Mouse (Mus musculus) NIH3T3 (cell line): ENCODE results near the gene Ptrh1.

Source experiments
- DNase-seq: peaks from one replicate; pipeline ENCODE4 v3.0.0-alpha.2; 2012; ENCODE audit warnings: low read depth

Gene Ptrh1

DNA sequence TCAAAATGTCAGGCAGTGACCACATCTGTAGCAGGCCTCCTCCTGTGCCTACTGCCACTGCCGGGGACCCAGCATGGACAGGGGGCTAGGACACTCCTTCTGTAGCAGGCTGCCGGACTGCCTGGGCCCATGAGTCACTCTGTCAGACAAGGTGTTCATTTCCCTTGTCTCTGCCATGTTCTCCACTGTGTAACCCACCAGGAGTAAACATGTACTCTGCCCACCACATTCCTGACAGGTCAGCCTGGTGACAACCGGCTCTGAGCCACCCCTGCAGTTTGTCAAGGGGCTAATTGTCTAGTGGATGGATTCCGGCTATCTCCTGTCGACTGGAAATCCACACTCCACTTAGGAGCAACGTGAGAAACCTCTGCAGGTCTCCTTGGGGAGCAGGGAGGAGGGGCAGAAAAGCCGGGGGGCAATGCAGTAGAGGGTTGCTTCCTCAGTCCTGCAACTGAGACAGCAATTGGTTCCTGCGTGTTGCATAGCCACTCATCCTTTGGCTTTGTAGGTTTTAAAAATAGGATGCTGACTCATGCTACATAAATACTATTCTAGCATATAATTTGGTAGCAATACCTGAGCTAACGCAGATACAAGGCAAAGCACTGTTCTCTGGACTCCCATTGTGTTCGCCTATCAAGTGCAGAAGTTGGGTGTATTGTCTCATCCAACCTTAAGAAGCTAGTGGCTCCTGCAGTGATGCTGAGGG lies 22.8 kb downstream of the Ptrh1 start:
- peak; percentile 21 for DNase-seq

DNA sequence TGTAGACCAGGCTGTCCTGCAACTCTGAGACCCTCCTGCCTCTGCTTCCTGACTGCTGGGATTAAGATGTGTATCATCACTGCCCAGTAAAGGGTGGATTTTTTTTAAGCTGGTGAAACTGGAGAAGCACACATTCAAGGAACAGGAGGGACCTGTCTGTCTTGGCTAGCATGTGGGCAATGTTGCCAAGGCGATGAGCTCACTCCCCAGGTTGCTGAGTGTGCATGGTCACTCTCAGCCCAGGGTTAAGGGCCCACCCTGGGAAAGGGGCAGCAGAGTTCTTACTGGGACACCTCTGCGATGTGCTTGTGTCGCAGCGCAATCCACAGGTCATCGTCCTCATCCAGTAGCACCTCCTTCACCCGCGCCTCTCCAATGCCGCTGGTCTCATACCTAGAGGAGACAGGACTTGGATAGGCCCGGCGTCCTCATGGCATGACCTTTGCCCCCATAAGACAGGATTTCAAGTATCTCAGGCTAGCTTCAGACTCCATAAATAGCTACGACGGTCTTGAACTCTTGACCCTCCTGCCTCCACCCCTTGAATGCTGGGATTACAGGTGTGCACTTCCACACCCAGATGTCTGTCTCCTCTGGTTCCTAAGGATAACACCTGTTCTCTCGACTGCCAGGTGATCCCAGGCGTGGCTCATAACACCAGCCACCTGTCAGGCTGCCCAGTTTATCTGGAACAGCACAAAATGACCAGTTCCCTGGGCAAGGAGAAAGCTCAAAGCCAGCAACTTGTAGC lies 33.4 kb downstream of the Ptrh1 start:
- no peak for DNase-seq

DNA sequence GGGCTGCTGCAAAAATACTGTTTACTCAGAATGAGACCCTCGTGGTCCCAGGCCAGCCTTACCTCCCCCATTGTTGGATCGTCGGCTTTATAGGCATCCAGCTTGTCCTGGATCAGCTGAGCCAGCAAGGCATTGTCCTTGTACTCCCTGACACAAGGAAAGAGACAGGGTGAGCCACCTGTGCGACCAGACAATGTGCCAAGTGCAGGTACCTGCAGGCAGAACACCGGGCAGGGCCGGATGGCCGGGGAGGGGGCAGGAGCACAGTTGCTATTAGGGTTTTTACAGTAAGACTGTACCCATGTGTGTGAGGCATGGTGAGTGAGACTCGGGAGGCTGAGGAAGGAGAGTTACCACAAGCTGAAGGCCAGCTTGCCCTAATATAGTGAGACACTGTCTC lies 36.4 kb downstream of the Ptrh1 start:
- no peak for DNase-seq

DNA sequence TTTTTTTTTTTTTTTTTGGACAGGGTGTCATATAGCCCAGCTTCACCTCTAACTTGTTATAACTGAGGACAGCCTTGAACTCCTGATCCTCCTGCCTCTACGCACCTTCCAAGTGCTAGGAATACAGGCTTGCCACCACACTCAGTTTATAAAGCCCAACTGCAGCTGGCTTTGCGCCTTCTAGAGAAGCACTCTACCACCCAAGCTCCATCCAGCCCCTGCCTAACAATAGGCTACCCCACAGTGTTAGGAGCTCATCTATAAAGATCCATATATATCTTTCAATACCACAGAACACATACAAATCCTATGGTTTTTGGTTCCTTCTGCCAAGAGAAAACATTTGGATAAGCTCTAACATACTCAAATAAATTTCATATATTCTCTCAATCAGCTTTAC lies 40.9 kb downstream of the Ptrh1 start:
- DNase-seq: no peak

DNA sequence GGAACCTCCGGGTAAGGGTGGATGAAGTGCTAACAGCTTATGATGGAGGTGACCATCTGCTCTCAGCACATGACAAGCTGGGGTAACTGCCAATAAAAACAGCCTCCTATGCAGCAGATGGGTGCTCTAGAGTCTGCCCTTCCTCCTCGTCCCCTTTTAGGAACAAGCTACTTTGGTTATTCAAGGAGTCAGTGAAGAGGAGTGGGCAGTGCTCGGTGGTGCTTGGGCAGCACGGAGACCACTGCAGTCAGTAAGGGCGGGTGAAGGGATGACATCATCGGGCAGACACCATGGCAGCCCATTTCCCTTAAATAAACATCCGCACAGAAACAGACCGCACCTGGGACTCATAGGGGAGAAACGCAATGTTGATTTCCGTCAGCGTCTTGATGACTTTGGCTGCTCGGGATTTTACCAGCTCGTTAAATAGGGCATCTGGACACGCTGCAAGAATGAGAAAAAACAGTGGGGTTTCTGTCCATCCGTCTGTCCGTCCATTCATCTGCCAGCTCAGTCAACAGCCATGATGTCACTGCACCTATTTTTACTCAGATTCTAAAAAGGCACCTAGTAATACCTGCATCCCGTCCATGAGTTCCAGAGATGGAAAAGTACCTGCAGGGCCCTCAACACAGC lies 41.5 kb downstream of the Ptrh1 start:
- peak; percentile 54 for DNase-seq

DNA sequence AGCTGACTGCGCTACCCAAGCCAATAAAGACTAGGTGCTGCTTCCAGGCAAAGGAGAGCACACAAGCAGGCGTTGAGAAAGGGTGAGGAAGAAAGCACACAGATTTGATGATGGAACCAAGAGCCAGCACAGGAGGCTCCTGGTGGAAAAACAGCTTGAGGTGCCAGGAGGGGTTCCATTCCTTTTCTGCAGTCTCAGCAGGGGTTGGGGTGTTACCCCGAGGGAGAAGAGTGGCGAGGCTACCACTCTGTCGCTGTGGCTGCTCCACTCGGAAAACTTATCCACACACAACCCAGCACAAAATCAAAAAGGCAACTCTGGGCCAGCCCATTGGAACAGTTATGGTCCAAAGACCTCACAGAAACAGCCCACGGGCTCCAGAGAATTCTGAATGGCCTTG lies 42.0 kb downstream of the Ptrh1 start:
- DNase-seq: no peak

DNA sequence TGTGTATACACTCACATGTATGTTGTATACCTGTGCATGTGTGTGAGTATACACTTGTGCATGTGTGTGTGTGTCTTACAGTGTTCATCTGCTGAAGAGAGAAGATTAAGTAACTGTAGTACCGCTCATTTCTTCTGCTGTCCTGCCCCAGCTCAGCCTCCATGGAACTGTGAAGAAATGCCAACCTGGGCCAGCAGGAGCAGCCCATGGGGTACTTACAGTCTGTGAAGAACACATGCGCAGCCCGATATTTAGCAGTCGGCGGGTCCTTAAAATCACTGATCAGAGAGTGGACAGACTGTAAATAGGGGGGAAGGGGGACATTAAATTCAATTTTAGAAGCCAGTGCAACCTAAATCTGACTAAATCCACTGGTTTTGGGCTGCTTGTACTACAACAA lies 42.6 kb downstream of the Ptrh1 start:
- DNase-seq: no peak

DNA sequence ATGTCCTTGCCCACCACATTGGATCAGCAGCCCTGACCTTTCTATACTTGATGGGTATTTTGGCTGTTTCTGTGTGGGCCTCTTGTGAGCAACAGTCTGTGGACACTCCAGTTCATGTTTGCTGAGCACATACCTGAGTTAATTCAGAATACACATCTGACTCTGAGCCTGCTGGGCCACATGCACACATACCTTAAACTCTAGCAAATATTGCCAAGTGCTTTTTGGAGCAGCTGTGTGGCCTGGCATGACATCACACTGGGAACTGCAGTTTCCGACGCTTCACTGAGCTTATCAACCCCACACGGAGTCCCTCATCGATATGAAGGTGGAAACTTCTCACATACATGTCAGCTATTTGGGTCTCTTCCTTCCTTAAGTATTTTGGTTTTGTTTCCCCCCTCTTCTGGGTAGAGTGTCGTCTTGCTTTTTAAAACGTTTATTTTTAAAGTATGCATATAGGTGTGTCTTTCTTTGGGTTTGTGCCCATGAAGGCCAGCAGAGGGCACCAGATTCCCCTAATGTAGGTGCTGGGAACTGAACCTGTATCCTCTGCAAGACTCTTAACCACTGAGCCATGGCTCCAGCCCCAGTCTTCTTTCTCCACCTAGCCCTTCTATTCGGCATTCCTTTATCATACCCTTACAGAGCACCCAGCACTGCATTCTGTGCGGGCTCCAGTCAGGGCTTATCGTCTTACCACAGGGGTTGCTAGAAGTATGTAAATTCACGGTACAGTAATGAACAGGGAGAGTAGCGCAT lies 45.6 kb downstream of the Ptrh1 start:
- DNase-seq: peak; percentile 71

DNA sequence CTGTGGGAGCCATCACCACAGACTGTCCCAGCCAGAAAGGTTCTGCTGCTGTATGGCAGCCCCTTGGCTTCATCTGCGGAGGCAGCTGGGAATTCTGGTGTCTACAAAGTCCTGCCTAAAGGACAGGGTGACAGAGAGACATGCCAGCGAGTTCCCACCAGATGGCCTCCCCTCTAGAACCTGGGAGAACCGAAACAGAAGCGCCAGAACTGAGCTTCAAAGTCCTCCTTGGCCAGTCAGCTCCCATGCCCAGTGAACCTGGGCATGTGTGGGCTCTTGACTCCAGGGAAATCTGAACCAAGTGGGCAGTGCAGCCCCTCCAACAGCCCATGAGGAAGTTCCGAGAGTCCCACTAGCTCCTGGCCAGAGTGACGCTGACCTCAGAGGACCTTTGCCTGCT lies 47.1 kb downstream of the Ptrh1 start:
- no peak for DNase-seq

DNA sequence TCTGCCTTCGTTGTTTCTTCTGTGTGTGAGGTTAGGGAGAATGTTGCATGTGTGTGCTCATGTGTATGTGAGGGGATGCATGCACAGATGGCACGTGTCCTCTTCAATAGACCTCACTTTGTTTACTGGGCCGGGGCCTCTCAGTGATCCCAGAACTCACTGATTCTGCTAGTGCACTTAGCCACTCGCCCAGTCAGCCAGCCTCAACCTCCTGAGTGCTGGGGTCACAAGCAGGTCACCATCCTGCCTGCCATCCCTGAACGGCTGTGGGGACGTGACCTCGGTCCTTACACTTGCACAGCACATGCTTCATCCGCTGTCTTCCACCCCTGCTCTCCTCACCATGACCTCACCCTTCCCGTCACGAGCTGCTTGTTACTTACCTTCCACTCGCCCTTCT lies 47.6 kb downstream of the Ptrh1 start:
- DNase-seq: no peak

DNA sequence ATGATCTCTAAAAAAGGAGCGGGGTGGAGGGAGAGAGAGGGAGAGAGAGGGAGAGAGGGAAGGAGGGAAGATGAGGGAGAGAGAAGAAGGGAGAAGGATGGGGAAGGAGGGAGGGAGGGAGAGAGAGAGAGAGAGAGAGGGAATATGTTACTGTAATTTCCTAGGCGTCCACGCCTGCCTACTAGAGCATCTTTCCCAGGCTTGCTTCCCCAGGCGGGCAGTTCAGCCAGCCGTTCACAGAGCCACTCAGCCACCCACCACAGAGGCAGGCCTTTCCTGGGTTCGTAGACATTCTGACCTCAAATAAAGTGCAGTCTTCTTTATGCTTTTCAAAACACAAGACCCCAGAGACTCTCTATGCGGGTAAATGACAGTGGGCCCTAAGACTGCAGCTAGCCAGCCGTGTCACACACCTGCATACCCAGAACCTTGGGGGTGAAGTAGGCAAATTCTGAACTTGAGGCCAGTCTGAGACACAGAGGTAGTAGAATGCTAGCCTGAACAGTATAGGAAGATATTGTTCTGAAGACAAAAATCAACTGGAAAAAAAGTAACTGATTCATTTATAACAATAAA lies 48.1 kb downstream of the Ptrh1 start:
- DNase-seq: no peak

DNA sequence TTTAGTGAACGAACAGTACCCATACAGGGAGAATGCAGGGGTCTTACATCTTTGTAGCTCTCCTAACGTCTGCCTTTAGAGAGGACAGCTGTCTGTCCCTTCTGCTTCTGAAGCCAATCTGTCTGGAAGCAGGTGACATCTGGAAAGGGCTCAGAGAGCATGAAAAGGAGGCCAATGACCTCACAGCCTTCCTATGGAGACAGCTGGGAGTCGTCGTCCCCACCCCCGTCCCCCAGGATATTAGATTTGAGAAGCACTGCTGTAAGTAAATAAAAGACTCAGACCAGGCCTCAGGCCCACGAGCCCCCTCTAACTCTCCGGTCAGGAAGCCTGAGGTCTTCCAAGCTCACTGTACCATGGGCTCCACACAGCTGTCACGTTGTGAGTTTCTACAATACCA lies 48.6 kb downstream of the Ptrh1 start:
- no peak for DNase-seq

DNA sequence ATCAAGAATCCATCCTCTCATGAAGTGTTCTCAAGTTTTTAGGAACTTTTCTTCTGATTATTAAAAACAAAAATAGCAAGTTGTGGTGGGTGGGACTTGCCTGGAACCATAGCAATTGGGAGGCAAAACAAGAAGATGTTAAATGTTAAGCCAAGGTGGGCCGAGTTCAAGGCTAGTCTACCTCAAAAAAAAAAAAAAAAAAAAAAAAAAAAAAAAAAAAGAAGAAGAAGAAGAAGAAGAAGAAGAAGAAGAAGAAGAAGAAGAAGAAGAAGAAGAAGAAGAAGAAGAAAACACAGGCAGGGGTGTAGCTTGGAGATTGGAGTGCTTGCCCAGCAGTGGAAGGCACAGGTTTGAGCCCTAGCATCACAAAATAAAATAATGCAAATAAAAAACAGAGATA lies 49.2 kb downstream of the Ptrh1 start:
- no peak for DNase-seq

DNA sequence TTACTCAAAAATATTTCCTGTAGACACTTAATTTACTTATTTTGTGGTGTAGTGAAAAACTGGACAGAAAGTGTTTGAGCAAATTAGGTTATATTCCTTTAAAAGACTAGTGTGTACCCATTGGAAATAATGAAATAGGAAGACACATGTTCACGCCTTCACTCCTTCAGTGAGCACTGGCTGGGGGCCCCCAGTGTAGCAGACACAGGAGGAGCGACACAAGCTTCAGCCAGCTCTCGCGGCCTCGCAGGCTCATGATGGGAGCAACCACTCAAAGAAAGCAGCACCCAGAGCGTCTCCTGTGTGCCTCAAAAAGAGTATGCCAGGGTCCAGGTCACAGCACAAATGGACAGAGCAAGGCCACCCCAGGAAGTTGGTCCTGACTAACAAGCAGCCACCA lies 50.2 kb downstream of the Ptrh1 start:
- DNase-seq: no peak
